Mouse (Mus musculus): Measurements from ENCODE around the gene Slc39a11.

DNA sequence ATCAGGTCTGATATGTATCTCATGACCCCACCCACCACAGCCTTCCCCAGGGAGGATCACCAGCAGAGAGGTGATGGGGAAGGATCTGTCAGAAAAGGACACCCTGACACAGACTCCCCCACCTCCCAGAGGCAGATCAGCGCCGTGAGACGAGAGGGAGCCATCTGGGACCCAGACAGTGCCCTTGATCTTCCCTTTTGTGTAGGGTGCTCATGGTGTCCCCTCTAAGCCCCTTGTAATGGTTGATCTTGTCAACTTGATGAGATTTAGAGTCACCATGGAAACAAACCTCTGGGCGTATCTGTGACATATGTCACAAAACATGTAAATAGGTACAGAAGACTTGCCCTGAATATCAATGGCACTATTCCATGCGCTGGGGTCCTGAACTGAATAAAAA is 293.9 kb downstream of the Slc39a11 start:
- TF ChIP-seq CTCF (IDR thresholded peaks at IDR 0.05; ENCODE audit: low read depth, low read length) (no peak), TAL1 (conservative IDR thresholded peaks at IDR 0.05; ENCODE audit: low read depth, low read length) (no peak)
